Mouse (Mus musculus) ES-E14 (cell line): ENCODE measurements around the gene Pard3. TPM values are rescaled to one million over a fixed set of nuclear protein-coding genes. Genes with fewer than 3 reads are reported as not detected.

Experiments
- DNase-seq: peaks from one replicate; pipeline ENCODE4 v3.0.0-alpha.2; 2013; ENCODE audit warnings: low read depth, low spot score
- H3K27ac ChIP-seq: 2 replicates; pipeline ENCODE4 v1.5.1; 2012; ENCODE audit warnings: low read depth, mild to moderate bottlenecking, low read length, moderate library complexity, mixed read lengths; ENCODE audit not compliant: poor library complexity, insufficient read depth, severe bottlenecking
- H3K36me3 ChIP-seq: 2 replicates; pipeline ENCODE4 v1.6.1; 2012; ENCODE audit warnings: mild to moderate bottlenecking, low read length, moderate library complexity, mixed read lengths; ENCODE audit not compliant: control insufficient read depth, poor library complexity, insufficient read depth, severe bottlenecking
- H3K4me1 ChIP-seq, 2 experiments: fragments of 150-350 bp in 1 of 2; sonication (generic) in 1 of 2; 2 replicates each; pipeline ENCODE4 v1.6.1; 2012; ENCODE audit warnings: low read length in 2 of 2, mild to moderate bottlenecking in 1 of 2, mixed read lengths in 1 of 2; ENCODE audit not compliant: control insufficient read depth in 2 of 2, insufficient read depth in 2 of 2, poor library complexity in 1 of 2
- H3K4me3 ChIP-seq, 2 experiments: fragments of 150-350 bp in 1 of 2; sonication (generic) in 1 of 2; 2 replicates each; pipeline ENCODE4 v1.5.1; 2012; ENCODE audit warnings: low read length in 2 of 2, low read depth in 1 of 2, mild to moderate bottlenecking in 1 of 2, mixed read lengths in 1 of 2; ENCODE audit not compliant: insufficient read depth in 1 of 2, poor library complexity in 1 of 2, severe bottlenecking in 1 of 2
- H3K9ac ChIP-seq: 2 replicates; pipeline ENCODE4 v1.6.1; 2012; ENCODE audit warnings: low read depth, mild to moderate bottlenecking, low read length, mixed read lengths; ENCODE audit not compliant: poor library complexity, insufficient read depth, severe bottlenecking
- H3K9me3 ChIP-seq: fragments of 150-350 bp; sonication (generic); 2 replicates; pipeline ENCODE4 v1.6.1; 2012; ENCODE audit warnings: low read depth, mild to moderate bottlenecking, low read length; ENCODE audit not compliant: control insufficient read depth, insufficient read depth
- CHD2 ChIP-seq: IDR thresholded peaks from 2 replicates; pipeline ENCODE4 v1.6.1; 2014; ENCODE audit warnings: mild to moderate bottlenecking, low read depth, low read length, inconsistent platforms
- HCFC1 ChIP-seq: IDR thresholded peaks from 2 replicates; pipeline ENCODE4 v1.6.1; 2012; ENCODE audit warnings: low read length, inconsistent platforms, borderline replicate concordance; ENCODE audit not compliant: insufficient read depth
- MAFK ChIP-seq: IDR thresholded peaks from 2 replicates; pipeline ENCODE4 v1.6.1; 2014; ENCODE audit warnings: mild to moderate bottlenecking, low read depth, low read length, inconsistent platforms; ENCODE audit not compliant: insufficient read depth
- ZC3H11A ChIP-seq: IDR thresholded peaks from 2 replicates; pipeline ENCODE4 v1.6.1; 2012; ENCODE audit warnings: low read depth, mild to moderate bottlenecking, inconsistent platforms, low read length, borderline replicate concordance
- ZNF384 ChIP-seq: IDR thresholded peaks from 2 replicates; pipeline ENCODE4 v1.6.1; 2012; ENCODE audit warnings: low read depth, low read length, inconsistent platforms
- in situ Hi-C, 2 experiments: fragments of 600-800 bp; cut with MboI; formaldehyde crosslinking; loops; one replicate each; pipeline ENCODE4 v1.15.1; 2025; ENCODE audit warnings: low sequenced_read_pairs in 2 of 2, inconsistent platforms in 1 of 2; ENCODE audit not compliant: unreplicated experiment in 2 of 2
- total RNA-seq: library from RNA; depleted of rRNA; stranded (reverse); fragments of 300-350 nt; gene quantifications from 2 replicates; pipeline ENCODE4 v1.2.3, GENCODE M21; 2012

Pard3 gene
- total RNA-seq, 1 experiment = 30.2 TPM

DNA sequence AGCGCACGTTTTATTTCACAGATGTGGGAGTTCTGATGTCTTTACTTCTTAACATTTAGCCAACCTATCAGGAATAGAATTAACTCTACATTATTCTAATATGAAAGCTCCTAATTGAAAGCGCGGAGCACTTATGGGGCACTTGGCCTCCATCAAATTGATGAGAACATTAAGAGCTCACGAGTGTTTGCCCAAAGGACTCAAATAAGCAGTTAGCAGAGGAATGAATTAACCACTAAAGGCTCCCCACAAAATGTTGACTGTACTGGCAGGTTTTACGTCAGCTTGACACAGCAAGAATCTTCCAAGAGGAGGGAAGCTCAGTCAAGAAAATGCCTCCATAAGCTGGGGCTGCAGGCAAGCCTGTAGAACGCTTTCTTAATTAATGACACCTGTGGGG, 32.1 kb downstream of the Pard3 start:
- Histone ChIP-seq H3K9me3 (no peaks in the 10 kb centered on the region), H3K4me1 (peaks cover 0 to 15% of the 10 kb centered on the region in 2 experiments; a peak in 2 of 4 replicates), H3K27ac (no peak overlapping the region), H3K36me3 (no peaks in the 10 kb centered on the region), H3K4me3 (no peak overlapping the region), H3K9ac (no peak overlapping the region)
- DNase-seq = no peak
- in situ Hi-C loops = no loop called here
- TF ChIP-seq ZC3H11A (no peak), CHD2 (no peak), ZNF384 (no peak), MAFK (no peak), HCFC1 (no peak)

DNA sequence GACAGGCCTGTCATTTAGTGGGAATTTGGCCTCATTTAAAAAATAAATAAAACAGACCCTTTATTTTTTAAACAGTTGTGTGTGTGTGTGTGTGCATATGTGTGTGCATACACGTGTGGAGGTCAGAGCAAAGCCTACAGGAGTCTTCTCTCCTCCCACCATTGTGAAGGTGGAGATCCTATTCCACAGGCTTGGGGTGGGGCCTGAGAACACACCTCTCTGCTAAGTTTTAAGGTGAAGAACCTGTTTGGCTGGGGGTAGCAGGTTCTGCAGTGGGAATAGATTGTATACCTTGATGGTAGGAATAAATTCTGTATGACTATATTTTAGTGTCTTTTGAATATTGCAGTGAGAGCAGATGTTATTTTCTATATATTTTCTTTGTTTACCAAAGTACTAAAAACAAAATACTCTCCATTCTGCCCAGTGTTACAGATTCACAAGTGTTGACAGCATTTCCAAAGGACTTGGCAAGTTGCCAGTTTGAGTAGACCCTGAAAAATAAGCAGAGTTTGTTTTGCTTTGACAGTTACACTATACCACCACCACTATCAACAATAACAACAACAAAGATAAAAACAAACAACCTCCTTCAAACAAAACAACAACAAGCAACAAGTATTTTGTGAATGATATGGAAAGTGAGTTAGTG, 35.9 kb downstream of the Pard3 start:
- Histone ChIP-seq H3K9me3 (no peaks in the 10 kb centered on the region), H3K4me3 (no peak overlapping the region), H3K4me1 (peaks cover 0 to 2% of the 10 kb centered on the region in 2 experiments; a peak in 1 of 4 replicates), H3K36me3 (no peaks in the 10 kb centered on the region), H3K9ac (no peak overlapping the region), H3K27ac (no peak overlapping the region)
- in situ Hi-C loops = no loop called here
- TF ChIP-seq MAFK (no peak), CHD2 (no peak), ZNF384 (no peak), HCFC1 (no peak), ZC3H11A (no peak)
- DNase-seq = no peak

DNA sequence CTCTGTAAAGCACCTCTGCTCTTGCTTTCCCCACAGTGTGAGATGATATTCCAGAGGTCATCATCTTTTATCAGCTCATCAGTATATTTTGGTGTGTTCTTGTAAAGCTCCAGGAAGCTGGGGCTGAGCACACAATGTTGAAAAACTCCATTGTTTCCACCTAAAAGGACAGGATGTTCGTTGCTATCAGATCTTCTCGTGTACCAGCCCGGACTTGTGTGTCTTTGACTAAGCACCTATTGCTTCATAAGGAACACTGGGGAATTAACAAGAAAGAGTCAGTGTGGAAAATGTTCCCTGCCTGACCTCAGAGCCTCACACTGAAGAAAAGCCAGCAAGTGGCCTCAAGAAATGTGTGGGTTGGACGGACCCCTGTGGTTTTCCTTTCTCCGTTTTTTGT, 39.6 kb downstream of the Pard3 start:
- no peak overlapping the region for H3K4me3 ChIP-seq
- in situ Hi-C loops = no loop called here

DNA sequence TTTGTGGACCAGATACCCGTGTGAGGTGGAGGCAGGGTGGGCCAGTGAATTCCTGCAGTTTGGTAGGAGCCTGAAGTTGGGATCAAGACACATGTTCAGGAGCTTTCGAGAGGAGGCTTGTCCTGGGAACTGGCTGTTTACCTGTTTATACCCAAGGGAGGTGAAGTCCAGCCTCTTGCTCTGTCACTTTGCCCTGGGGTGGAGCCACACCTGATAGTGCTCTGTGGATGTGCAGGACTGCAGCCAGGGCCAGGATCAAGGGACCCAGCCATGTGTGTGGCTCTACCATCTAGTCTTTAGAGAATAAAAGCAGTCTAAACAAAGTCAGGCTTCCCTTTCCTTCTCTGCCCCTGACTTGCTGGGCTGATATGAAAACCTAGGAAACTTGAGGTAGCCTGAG, 40.9 kb downstream of the Pard3 start:
- in situ Hi-C loops = no loop called here
- H3K4me3 ChIP-seq = no peak overlapping the region
- H3K9ac ChIP-seq = no peak overlapping the region
- TF ChIP-seq ZNF384 (no peak), CHD2 (no peak), ZC3H11A (no peak), HCFC1 (no peak), MAFK (no peak)
- DNase-seq = no peak
- H3K36me3 ChIP-seq = no peaks in the 10 kb centered on the region
- no peaks in the 10 kb centered on the region for H3K4me1 ChIP-seq
- no peak overlapping the region for H3K27ac ChIP-seq
- H3K9me3 ChIP-seq = no peaks in the 10 kb centered on the region

More for the DNA sequence above, 39.6 kb downstream of the Pard3 start:
- TF ChIP-seq ZNF384 (no peak), ZC3H11A (no peak), MAFK (no peak), CHD2 (no peak), HCFC1 (no peak)
- Histone ChIP-seq H3K9me3 (no peaks in the 10 kb centered on the region), H3K36me3 (no peaks in the 10 kb centered on the region), H3K9ac (no peak overlapping the region), H3K4me1 (peaks cover 0 to 2% of the 10 kb centered on the region in 2 experiments; a peak in 1 of 4 replicates), H3K27ac (no peak overlapping the region)
- no peak for DNase-seq

DNA sequence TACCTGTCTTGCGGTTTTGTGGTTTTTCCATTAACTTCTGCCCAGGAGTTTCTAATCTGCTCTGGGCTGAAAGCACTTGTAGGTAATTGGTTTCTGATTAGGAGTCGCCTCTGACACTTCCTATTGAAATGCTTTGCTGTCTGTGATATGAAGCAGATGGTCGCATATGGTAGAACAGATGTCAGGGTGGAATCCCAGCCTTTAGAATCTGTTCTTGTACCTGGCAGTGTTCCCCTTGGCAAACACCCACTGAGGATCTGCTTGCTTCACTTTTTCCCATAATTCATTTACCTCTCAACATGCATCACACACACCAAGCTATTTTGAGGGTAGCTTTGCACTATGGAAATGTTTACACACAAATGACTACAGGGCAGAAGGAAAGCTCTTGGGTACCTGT, 44.2 kb downstream of the Pard3 start:
- H3K27ac ChIP-seq = no peak overlapping the region
- in situ Hi-C loops = no loop called here
- no peak overlapping the region for H3K9ac ChIP-seq
- no peaks in the 10 kb centered on the region for H3K9me3 ChIP-seq
- no peaks in the 10 kb centered on the region for H3K4me1 ChIP-seq
- no peaks in the 10 kb centered on the region for H3K36me3 ChIP-seq
- H3K4me3 ChIP-seq = no peak overlapping the region
- no peak for TF ChIP-seq CHD2
- TF ChIP-seq MAFK = no peak
- no peak for TF ChIP-seq ZNF384
- no peak for TF ChIP-seq ZC3H11A
- no peak for TF ChIP-seq HCFC1
- no peak for DNase-seq
